Mouse (Mus musculus) forebrain, embryonic 10.5 days (tissue): Measurements from ENCODE around the gene Eef2k. TPM values are rescaled to one million over a fixed set of nuclear protein-coding genes. Genes with fewer than 3 reads are reported as not detected.
"Not testable (repeated sequence)": the region's sequence is repeated elsewhere in the genome, so short reads cannot be mapped to it uniquely, and the experiment has no call there.

Source experiments
- DNase-seq: peaks from one replicate; pipeline ENCODE4 v3.0.0-alpha.2; 2017; ENCODE audit warnings: low spot score; ENCODE audit errors: extremely low spot score
- H3K27ac ChIP-seq: fragments of 300-500 bp; sonication (generic); 2 replicates; pipeline ENCODE4 v1.5.1; 2016; ENCODE audit warnings: mild to moderate bottlenecking
- H3K27me3 ChIP-seq: fragments of 300-500 bp; sonication (generic); 2 replicates; pipeline ENCODE4 v1.6.1; 2016; ENCODE audit warnings: mild to moderate bottlenecking; ENCODE audit not compliant: poor library complexity, severe bottlenecking
- H3K36me3 ChIP-seq: fragments of 300-500 bp; sonication (generic); replicated peaks from 2 replicates; pipeline ENCODE4 v1.6.1; 2016; ENCODE audit warnings: mild to moderate bottlenecking, moderate library complexity
- H3K4me1 ChIP-seq: fragments of 300-500 bp; sonication (generic); 2 replicates; pipeline ENCODE4 v1.6.1; 2016
- H3K4me3 ChIP-seq: fragments of 300-500 bp; sonication (generic); 2 replicates; pipeline ENCODE4 v1.5.1; 2016; ENCODE audit warnings: mild to moderate bottlenecking, moderate library complexity
- H3K9me3 ChIP-seq: fragments of 300-500 bp; sonication (generic); 2 replicates; pipeline ENCODE4 v1.6.1; 2016; ENCODE audit warnings: mild to moderate bottlenecking, moderate library complexity
- WGBS: fragments of 180-500 bp; shearing (Covaris S2); methylation state at CpG from one replicate; pipeline ENCODE4 v1.1.7; 2016; 5-methylcytosine and 5-hydroxymethylcytosine counted together
- polyA plus RNA-seq: library from polyadenylated mRNA; unstranded; fragments of >200 nt; fragmentation: Nextera tagmentation; extraction: Ambion mirVana; gene quantifications from 2 replicates; pipeline ENCODE4 v1.2.1, GENCODE M21; 2016

Gene Eef2k
- polyA plus RNA-seq, 1 experiment from 2014 or later: 30.1 TPM

DNA sequence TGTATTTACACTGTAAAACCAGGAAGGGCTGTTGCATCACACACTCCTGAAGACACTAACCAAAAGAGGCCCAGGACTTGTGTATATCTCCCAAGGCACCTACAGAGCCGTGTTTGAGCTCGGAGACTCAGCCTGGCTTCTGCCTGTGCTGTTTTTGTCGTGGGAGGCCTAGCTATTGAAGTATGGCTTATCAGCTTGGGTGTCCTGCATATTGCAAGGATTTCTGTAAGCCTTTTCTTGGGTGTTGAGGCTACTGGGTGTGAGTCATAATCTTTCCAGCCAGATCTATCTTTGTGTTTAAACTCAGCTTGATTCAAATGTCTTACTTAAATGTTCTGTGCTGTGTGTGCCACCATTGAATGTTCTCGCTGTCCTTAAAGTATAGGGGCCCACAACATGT, 93.9 kb downstream of the Eef2k start:
- H3K27ac ChIP-seq: no peak overlapping the region
- H3K4me1 ChIP-seq: no peaks in the 10 kb centered on the region
- H3K27me3 ChIP-seq: no peaks in the 10 kb centered on the region
- WGBS: 94% methylated on average over 4 of the region's 4 CpGs
- no peak for DNase-seq
- peaks cover 100% of the 10 kb centered on the region for H3K36me3 ChIP-seq
- H3K9me3 ChIP-seq: no peaks in the 10 kb centered on the region
- H3K4me3 ChIP-seq: no peak overlapping the region

DNA sequence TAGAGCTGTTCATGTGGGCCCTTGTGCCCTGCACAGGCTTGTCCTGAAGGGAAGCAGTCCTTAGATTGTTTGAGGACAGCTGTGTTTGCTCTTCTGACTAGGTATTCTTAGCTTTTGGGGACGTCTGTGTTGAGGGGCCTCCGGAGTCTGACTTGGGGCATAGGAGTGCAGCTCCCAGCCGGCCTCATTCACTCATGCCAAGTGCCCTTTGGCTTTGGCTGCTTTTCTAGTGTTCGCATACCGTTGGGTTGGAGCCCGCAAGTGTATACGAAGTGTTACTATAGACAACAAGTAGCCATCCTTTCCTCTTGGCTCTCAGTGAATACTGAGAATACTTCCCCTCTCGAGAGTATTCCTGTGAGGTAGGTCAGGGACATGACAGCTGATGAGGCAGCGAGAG, 95.6 kb downstream of the Eef2k start:
- Histone ChIP-seq H3K4me3 (no peak overlapping the region), H3K4me1 (no peaks in the 10 kb centered on the region), H3K27ac (no peak overlapping the region), H3K36me3 (peaks cover 100% of the 10 kb centered on the region), H3K9me3 (no peaks in the 10 kb centered on the region), H3K27me3 (no peaks in the 10 kb centered on the region)
- DNase-seq: no peak
- WGBS: 91% methylated on average over 9 of the region's 9 CpGs

DNA sequence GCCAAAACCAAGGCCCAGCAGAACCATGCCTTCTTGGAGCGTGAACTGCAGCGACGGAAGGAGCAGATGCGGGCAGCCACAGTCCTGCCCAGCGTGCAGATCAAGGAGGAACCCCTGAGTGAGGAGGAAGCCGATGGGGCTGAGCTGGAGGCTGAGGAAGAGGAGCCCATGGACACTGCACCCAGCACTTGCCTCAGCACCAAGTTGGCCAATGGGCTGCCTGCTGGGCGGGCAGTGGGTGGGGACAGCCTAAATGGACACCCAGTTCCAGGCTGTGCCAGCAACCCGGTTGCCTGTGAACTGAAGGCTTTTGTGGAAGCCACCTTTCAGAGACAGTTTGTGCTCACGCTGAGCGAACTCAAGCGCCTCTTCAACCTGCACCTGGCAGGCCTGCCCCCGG, 97.7 kb downstream of the Eef2k start:
- 92% methylated on average over 12 of the region's 12 CpGs for WGBS
- Histone ChIP-seq H3K36me3 (peaks cover 100% of the 10 kb centered on the region), H3K4me1 (no peaks in the 10 kb centered on the region)

DNA sequence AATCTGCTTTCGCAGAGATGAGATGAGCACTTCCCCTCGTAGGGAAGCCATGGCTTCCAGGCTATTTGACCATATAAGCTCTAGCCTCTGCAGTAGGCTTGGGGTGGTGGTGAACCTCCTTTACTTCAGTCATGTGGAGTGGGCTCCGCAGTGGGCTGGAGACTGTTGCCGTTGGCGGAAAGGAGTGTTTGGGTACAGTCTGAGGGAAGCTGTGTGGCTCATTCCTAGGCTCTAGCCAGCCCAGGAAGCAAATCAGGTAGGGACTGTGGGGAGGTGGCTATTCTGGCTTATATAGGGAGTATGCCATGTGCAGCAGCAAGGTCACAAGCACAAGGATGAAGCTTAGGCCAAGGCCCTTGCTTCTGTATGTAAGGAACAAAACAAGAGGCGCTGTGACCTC, 98.6 kb downstream of the Eef2k start:
- no peaks in the 10 kb centered on the region for H3K4me1 ChIP-seq
- no peaks in the 10 kb centered on the region for H3K9me3 ChIP-seq
- peaks cover 99% of the 10 kb centered on the region for H3K36me3 ChIP-seq
- DNase-seq: no peak
- no peak overlapping the region for H3K27ac ChIP-seq
- no peak overlapping the region for H3K4me3 ChIP-seq
- WGBS: 94% methylated on average over 6 of the region's 6 CpGs
- no peaks in the 10 kb centered on the region for H3K27me3 ChIP-seq

More for the DNA sequence above, 97.7 kb downstream of the Eef2k start:
- H3K4me3 ChIP-seq: no peak overlapping the region
- no peak overlapping the region for H3K27ac ChIP-seq
- no peak for DNase-seq
- no peaks in the 10 kb centered on the region for H3K27me3 ChIP-seq
- no peaks in the 10 kb centered on the region for H3K9me3 ChIP-seq

DNA sequence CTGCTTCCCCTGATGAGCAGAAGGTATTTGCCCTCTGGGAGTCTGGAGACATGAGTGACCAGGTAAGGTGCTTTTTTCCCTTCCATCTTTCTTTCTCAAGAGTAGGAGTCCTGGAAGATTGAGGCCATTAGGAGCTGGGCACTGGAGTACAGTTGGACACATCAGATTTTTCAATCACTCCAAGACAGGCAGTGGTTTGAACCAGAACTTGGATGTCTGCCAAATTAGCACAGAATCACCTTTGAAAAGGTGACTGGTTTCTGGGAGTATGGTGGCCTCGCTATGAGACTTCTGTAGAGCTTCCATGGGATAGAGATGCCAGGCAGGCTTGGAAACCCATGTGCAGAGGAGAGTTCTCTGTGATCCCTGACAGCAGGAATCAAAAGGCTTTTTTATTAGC, 99.9 kb downstream of the Eef2k start:
- Histone ChIP-seq H3K27me3 (no peaks in the 10 kb centered on the region), H3K4me1 (no peaks in the 10 kb centered on the region), H3K9me3 (no peaks in the 10 kb centered on the region), H3K4me3 (no peak overlapping the region), H3K36me3 (peaks cover 94% of the 10 kb centered on the region), H3K27ac (no peak overlapping the region)
- whole genome bisulfite sequencing: 96% methylated on average over 1 of the region's 1 CpGs
- DNase-seq: no peak

DNA sequence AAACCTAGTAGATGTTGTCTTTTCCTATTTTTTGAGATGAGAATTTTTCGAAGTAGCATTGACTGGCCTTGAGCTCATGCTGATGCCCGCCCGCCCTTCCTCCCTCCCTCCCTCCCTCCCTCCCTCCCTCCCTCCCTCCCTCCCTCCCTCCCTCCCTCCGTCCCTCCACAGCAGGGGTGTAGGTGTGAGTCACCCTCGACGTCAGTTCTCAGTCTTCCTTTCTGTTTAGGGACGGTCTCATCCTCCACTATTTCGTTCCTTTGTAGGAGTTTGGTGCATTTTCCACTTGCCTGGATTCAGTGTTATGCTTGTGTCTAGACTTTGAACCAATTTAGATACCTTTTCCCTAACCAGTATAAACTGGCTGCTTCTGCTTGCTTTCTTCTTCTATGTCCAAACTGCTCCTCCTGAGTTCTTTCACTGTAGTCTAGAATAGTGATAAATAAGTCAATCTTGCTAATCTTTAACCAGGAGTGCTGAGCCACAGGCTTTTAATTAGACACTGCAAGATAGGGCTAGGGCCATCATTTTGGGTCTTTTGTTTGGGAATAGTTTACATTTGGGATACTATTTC, 101.4 kb downstream of the Eef2k start:
- no peaks in the 10 kb centered on the region for H3K4me1 ChIP-seq
- no peaks in the 10 kb centered on the region for H3K9me3 ChIP-seq
- H3K27ac ChIP-seq: no peak overlapping the region
- 88% methylated on average over 7 of the region's 8 CpGs for WGBS
- peaks cover 92% of the 10 kb centered on the region for H3K36me3 ChIP-seq
- DNase-seq: no peak
- H3K27me3 ChIP-seq: no peaks in the 10 kb centered on the region
- H3K4me3 ChIP-seq: no peak overlapping the region

DNA sequence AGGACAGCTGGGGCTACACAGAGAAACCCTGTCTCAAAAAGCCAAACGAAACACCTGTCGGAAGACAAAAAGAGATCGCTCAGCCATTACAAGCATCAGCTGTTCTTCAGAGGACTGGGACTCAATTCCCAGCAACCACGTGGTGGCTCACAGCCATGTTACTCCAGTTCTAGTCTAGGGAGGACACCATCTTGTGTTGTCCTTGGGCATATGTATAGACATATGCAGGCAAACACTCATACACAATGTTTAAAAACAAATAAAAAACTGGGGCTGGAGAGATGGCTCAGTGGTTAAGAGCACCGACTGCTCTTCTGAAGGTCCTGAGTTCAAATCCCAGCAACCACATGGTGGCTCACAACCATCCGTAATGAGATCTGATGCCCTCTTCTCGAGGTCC, 111.0 kb downstream of the Eef2k start:
- not testable (repeated sequence) for H3K4me3 ChIP-seq, DNase-seq, H3K4me1 ChIP-seq, H3K27me3 ChIP-seq, H3K9me3 ChIP-seq, H3K27ac ChIP-seq
- peaks cover 63% of the 10 kb centered on the region for H3K36me3 ChIP-seq
- WGBS: 84% methylated on average over 7 of the region's 7 CpGs

Other genes starting within 250 kb of the Eef2k start
- gene Uqcrc2, start 207.7 kb upstream of the Eef2k start, polyA plus RNA-seq: 177 and 180 TPM in 2 replicates
- 0.21 and 0.38 TPM in 2 replicates for gene Pdzd9, start 172.5 kb upstream of the Eef2k start, polyA plus RNA-seq
- 11.3 and 11.4 TPM in 2 replicates for gene Mosmo, start 165.2 kb upstream of the Eef2k start, polyA plus RNA-seq
- 0.11 and 0.41 TPM in 2 replicates for gene Vwa3a, start 103.5 kb upstream of the Eef2k start, polyA plus RNA-seq
- not detected in 2 replicates for gene Gm5737, start 30.5 kb upstream of the Eef2k start, polyA plus RNA-seq
- 44.6 and 45.5 TPM in 2 replicates for gene Polr3e, start 74.9 kb downstream of the Eef2k start, polyA plus RNA-seq
- 12.9 TPM in 2 replicates for gene Cdr2, start 139.5 kb downstream of the Eef2k start, polyA plus RNA-seq
- 0.37 and 0.68 TPM in 2 replicates for gene Mfsd13b, start 139.7 kb downstream of the Eef2k start, polyA plus RNA-seq
- gene Mettl9, start 191.6 kb downstream of the Eef2k start, polyA plus RNA-seq: 184 and 188 TPM in 2 replicates
- 0.81 and 1.1 TPM in 2 replicates for gene Igsf6, start 231.7 kb downstream of the Eef2k start, polyA plus RNA-seq
- gene Otoa, start 238.8 kb downstream of the Eef2k start, polyA plus RNA-seq: 0.14 TPM in 2 replicates